Mouse (Mus musculus) heart, embryonic 14.5 days (tissue): ENCODE measurements around the gene Tulp4. TPM values are rescaled to one million over a fixed set of nuclear protein-coding genes. Genes with fewer than 3 reads are reported as not detected.
A peak's percentile ranks its signal among the peaks of the same experiment; 100 is the strongest.

Source experiments
- ATAC-seq: fragments of 200-750 bp; cut with Nextera tagmentation; 2 replicates; pipeline ENCODE4 v1.8.0; 2017; ENCODE audit warnings: low read depth, moderate TSS enrichment; ENCODE audit not compliant: insufficient number of reproducible peaks, insufficient read depth, low FRiP score
- H3K27ac ChIP-seq, 2 experiments: fragments of 200-500 bp in 1 of 2; fragments of 300-500 bp in 1 of 2; sonication (generic) in 1 of 2; replicated peaks in 1 of 2; 2 replicates each; pipeline ENCODE4 v1.5.1; 2012 to 2014; ENCODE audit warnings: low read depth in 2 of 2, low read length in 2 of 2, control low read depth in 1 of 2, mild to moderate bottlenecking in 1 of 2, mixed read lengths in 1 of 2; ENCODE audit not compliant: control insufficient read depth in 1 of 2, insufficient read depth in 1 of 2
- H3K27me3 ChIP-seq: fragments of 300-500 bp; sonication (generic); 2 replicates; pipeline ENCODE4 v1.6.1; 2014; ENCODE audit warnings: mild to moderate bottlenecking, low read length, control low read depth; ENCODE audit not compliant: control insufficient read depth, insufficient read depth
- H3K36me3 ChIP-seq: fragments of 300-500 bp; sonication (generic); 2 replicates; pipeline ENCODE4 v1.6.1; 2014; ENCODE audit warnings: mild to moderate bottlenecking, control low read depth, low read length, mixed read lengths; ENCODE audit not compliant: control insufficient read depth, insufficient read depth
- H3K4me1 ChIP-seq, 2 experiments: fragments of 200-500 bp in 1 of 2; fragments of 300-500 bp in 1 of 2; sonication (generic) in 1 of 2; 2 replicates each; pipeline ENCODE4 v1.6.1; 2012 to 2014; ENCODE audit warnings: low read length in 2 of 2, control low read depth in 1 of 2, mixed read lengths in 1 of 2; ENCODE audit not compliant: control insufficient read depth in 2 of 2, insufficient read depth in 2 of 2
- H3K4me2 ChIP-seq: fragments of 300-500 bp; sonication (generic); 2 replicates; pipeline ENCODE4 v1.6.1; 2014; ENCODE audit warnings: mild to moderate bottlenecking, low read length
- H3K4me3 ChIP-seq, 2 experiments: fragments of 200-500 bp in 1 of 2; fragments of 300-500 bp in 1 of 2; sonication (generic) in 1 of 2; 2 replicates each; pipeline ENCODE4 v1.5.1; 2012 to 2014; ENCODE audit warnings: low read length in 2 of 2, mild to moderate bottlenecking in 2 of 2, control low read depth in 1 of 2, low read depth in 1 of 2, moderate library complexity in 1 of 2; ENCODE audit not compliant: control insufficient read depth in 1 of 2, insufficient read depth in 1 of 2
- H3K9ac ChIP-seq: fragments of 300-500 bp; sonication (generic); 2 replicates; pipeline ENCODE4 v1.6.1; 2014; ENCODE audit warnings: mild to moderate bottlenecking, low read length
- H3K9me3 ChIP-seq: fragments of 300-500 bp; sonication (generic); 2 replicates; pipeline ENCODE4 v1.6.1; 2016; ENCODE audit warnings: low read length, control low read depth; ENCODE audit not compliant: control insufficient read depth
- WGBS: fragments of 180-500 bp; shearing (Covaris S2); extraction: QIAGEN DNeasy Blood & Tissue Kit; methylation state at CpG from one replicate; pipeline ENCODE4 v1.1.7; 2014; 5-methylcytosine and 5-hydroxymethylcytosine counted together
- polyA plus RNA-seq: library from polyadenylated mRNA; unstranded; fragments of >200 nt; fragmentation: Nextera tagmentation; extraction: Ambion mirVana; gene quantifications from 2 replicates; pipeline ENCODE4 v1.2.1, GENCODE M21; 2014

Gene Tulp4
- 61.4 and 67.3 TPM in 2 replicates for polyA plus RNA-seq

GRCm38 (mm10) chr17:6106361-6107014 lies at the start of gene Tulp4:
Gene Tulp4, plus strand, starts transcription at chr17:6106437.
- peak within 1 kb of the TSS; percentile 89 to 92 for H3K4me3 ChIP-seq
- H3K27me3 ChIP-seq, result no peaks in the 10 kb centered on the region

GRCm38 (mm10) chr17:6062793-6063192 lies 43.4 kb upstream of the Tulp4 start:
- Histone ChIP-seq H3K27me3 (no peaks in the 10 kb centered on the region), H3K9me3 (0 out of 2 replicates have a peak, but pooled peaks cover 3% of the 10 kb centered on the region), H3K4me1 (peaks cover 0 to 3% of the 10 kb centered on the region in 2 experiments; a peak in 1 of 4 replicates), H3K27ac (0 out of 4 replicates have a peak overlapping the region, but pooled peaks of 1 of the 2 experiments have one; percentile 2), H3K36me3 (peaks cover 27% of the 10 kb centered on the region), H3K4me2 (no peak overlapping the region), H3K9ac (no peak overlapping the region), H3K4me3 (no peak overlapping the region)
- WGBS, result 52% methylated on average over 8 of the region's 8 CpGs
- ATAC-seq, result peak; percentile 39; the same call in 1 of the 2 replicates

More at GRCm38 (mm10) chr17:6106361-6107014, at the start of gene Tulp4:
- Histone ChIP-seq H3K27ac (peak within 1 kb of the TSS; percentile 88 to 89), H3K9me3 (no peaks in the 10 kb centered on the region), H3K36me3 (peaks cover 10% of the 10 kb centered on the region), H3K9ac (peak within 1 kb of the TSS; percentile 94), H3K4me2 (peak within 1 kb of the TSS; percentile 86), H3K4me1 (peaks cover 5 to 16% of the 10 kb centered on the region in 2 experiments)
- ATAC-seq, result peak; percentile 95
- under 1% methylated on average over 57 of the region's 76 CpGs for WGBS

GRCm38 (mm10) chr17:6063532-6063931 lies 42.7 kb upstream of the Tulp4 start:
- H3K4me2 ChIP-seq, result no peak overlapping the region
- H3K36me3 ChIP-seq, result peaks cover 27% of the 10 kb centered on the region
- 81% methylated on average over 5 of the region's 5 CpGs for WGBS
- H3K27me3 ChIP-seq, result no peaks in the 10 kb centered on the region
- H3K4me3 ChIP-seq, result no peak overlapping the region
- ATAC-seq, result no peak
- peaks cover 0 to 3% of the 10 kb centered on the region in 2 experiments; a peak in 1 of 4 replicates for H3K4me1 ChIP-seq
- H3K9me3 ChIP-seq, result 0 out of 2 replicates have a peak, but pooled peaks cover 3% of the 10 kb centered on the region
- H3K27ac ChIP-seq, result 0 out of 4 replicates have a peak overlapping the region, but pooled peaks of 1 of the 2 experiments have one; percentile 2
- H3K9ac ChIP-seq, result no peak overlapping the region

- Histone ChIP-seq H3K27me3 (no peaks in the 10 kb centered on the region), H3K4me2 (no peak overlapping the region), H3K9me3 (0 out of 2 replicates have a peak, but pooled peaks cover 3% of the 10 kb centered on the region), H3K27ac (no peak overlapping the region), H3K4me3 (no peak overlapping the region), H3K36me3 (peaks cover 43% of the 10 kb centered on the region), H3K9ac (no peak overlapping the region), H3K4me1 (peaks cover 0 to 3% of the 10 kb centered on the region in 2 experiments; a peak in 1 of 4 replicates)
- ATAC-seq, result no peak
- 74% methylated on average over 2 of the region's 2 CpGs for WGBS
These were observed 40.2 kb upstream of the Tulp4 start for GRCm38 (mm10) chr17:6066021-6066420.

- no peak overlapping the region for H3K4me2 ChIP-seq
- no peaks in the 10 kb centered on the region for H3K27me3 ChIP-seq
- WGBS, result 77% methylated on average over 7 of the region's 7 CpGs
- 0 out of 2 replicates have a peak, but pooled peaks cover 3% of the 10 kb centered on the region for H3K9me3 ChIP-seq
- ATAC-seq, result no peak
- peaks cover 0 to 3% of the 10 kb centered on the region in 2 experiments; a peak in 1 of 4 replicates for H3K4me1 ChIP-seq
- no peak overlapping the region for H3K9ac ChIP-seq
- peaks cover 53% of the 10 kb centered on the region for H3K36me3 ChIP-seq
- no peak overlapping the region for H3K27ac ChIP-seq
- H3K4me3 ChIP-seq, result no peak overlapping the region
These were observed 38.6 kb upstream of the Tulp4 start for GRCm38 (mm10) chr17:6067613-6068012.

GRCm38 (mm10) chr17:6069866-6070265 lies 36.4 kb upstream of the Tulp4 start:
- Histone ChIP-seq H3K36me3 (peaks cover 55% of the 10 kb centered on the region), H3K4me2 (no peak overlapping the region)
- WGBS, result 89% methylated on average over 6 of the region's 6 CpGs

GRCm38 (mm10) chr17:6073405-6073804 lies 32.8 kb upstream of the Tulp4 start:
- H3K27ac ChIP-seq, result no peak overlapping the region
- H3K27me3 ChIP-seq, result no peaks in the 10 kb centered on the region
- H3K36me3 ChIP-seq, result peaks cover 39% of the 10 kb centered on the region
- H3K4me1 ChIP-seq, result peaks cover 0 to under 1% of the 10 kb centered on the region in 2 experiments; a peak in 1 of 4 replicates
- no peak overlapping the region for H3K9ac ChIP-seq
- no peak overlapping the region for H3K4me2 ChIP-seq
- WGBS, result 76% methylated on average over 7 of the region's 7 CpGs
- H3K9me3 ChIP-seq, result no peaks in the 10 kb centered on the region
- no peak overlapping the region for H3K4me3 ChIP-seq
- no peak for ATAC-seq

More at GRCm38 (mm10) chr17:6069866-6070265, 36.4 kb upstream of the Tulp4 start:
- Histone ChIP-seq H3K4me1 (no peaks in the 10 kb centered on the region), H3K27ac (no peak overlapping the region), H3K9me3 (0 out of 2 replicates have a peak, but pooled peaks cover 3% of the 10 kb centered on the region), H3K27me3 (no peaks in the 10 kb centered on the region), H3K9ac (no peak overlapping the region), H3K4me3 (no peak overlapping the region)
- ATAC-seq, result no peak; the same call in 1 of the 2 replicates
